Mouse (Mus musculus): ENCODE data around the gene St3gal4.
A peak's percentile ranks its signal among the peaks of the same experiment; 100 is the strongest.

The St3gal4 gene

GRCm38 (mm10) chr9:35104711-35105110 is 14.4 kb downstream of the St3gal4 start:
- no peak for DNase-seq

GRCm38 (mm10) chr9:35098762-35099161 is 20.3 kb downstream of the St3gal4 start:
- DNase-seq = no peak

- no peak for DNase-seq
Measured at GRCm38 (mm10) chr9:35097901-35098300, 21.2 kb downstream of the St3gal4 start.

GRCm38 (mm10) chr9:35095726-35096125 is 23.3 kb downstream of the St3gal4 start:
- no peak for DNase-seq

GRCm38 (mm10) chr9:35093350-35093749 is 25.7 kb downstream of the St3gal4 start:
- no peak for DNase-seq

- no peak for DNase-seq
Measured at GRCm38 (mm10) chr9:35092904-35093303, 26.2 kb downstream of the St3gal4 start.

GRCm38 (mm10) chr9:35061446-35061845 is 57.6 kb downstream of the St3gal4 start:
- peak in 1 of 2 experiments; percentile 20 for DNase-seq

GRCm38 (mm10) chr9:35059881-35060280 is 59.2 kb downstream of the St3gal4 start:
- peak in 1 of 2 experiments; percentile 5 for DNase-seq

GRCm38 (mm10) chr9:35058596-35059354 is 60.3 kb downstream of the St3gal4 start:
- DNase-seq = peak; percentile 56 to 59

GRCm38 (mm10) chr9:35058186-35058585 is 60.9 kb downstream of the St3gal4 start:
- peak in 1 of 2 experiments; percentile 4 for DNase-seq

- peak in 1 of 2 experiments; percentile 1 for DNase-seq
Measured at GRCm38 (mm10) chr9:35057631-35058030, 61.4 kb downstream of the St3gal4 start.

GRCm38 (mm10) chr9:35056611-35057010 is 62.5 kb downstream of the St3gal4 start:
- DNase-seq = no peak

GRCm38 (mm10) chr9:35055528-35056330 is 63.3 kb downstream of the St3gal4 start:
- DNase-seq = no peak

GRCm38 (mm10) chr9:35053669-35054068 is 65.4 kb downstream of the St3gal4 start:
- DNase-seq = no peak

- no peak for DNase-seq
Measured at GRCm38 (mm10) chr9:35053081-35053480, 66.0 kb downstream of the St3gal4 start.

- DNase-seq = no peak
Measured at GRCm38 (mm10) chr9:35052671-35053070, 66.4 kb downstream of the St3gal4 start.

- DNase-seq = no peak
Measured at GRCm38 (mm10) chr9:35051666-35052065, 67.4 kb downstream of the St3gal4 start.

- no peak for DNase-seq
Measured at GRCm38 (mm10) chr9:35050701-35051454, 68.2 kb downstream of the St3gal4 start.

GRCm38 (mm10) chr9:35049891-35050527 is 69.1 kb downstream of the St3gal4 start:
- DNase-seq = no peak

- no peak for DNase-seq
Measured at GRCm38 (mm10) chr9:35048449-35048848, 70.6 kb downstream of the St3gal4 start.

GRCm38 (mm10) chr9:35045756-35046155 is 73.3 kb downstream of the St3gal4 start:
- DNase-seq = no peak

GRCm38 (mm10) chr9:35045031-35045531 is 74.0 kb downstream of the St3gal4 start:
- DNase-seq = no peak
